Mouse (Mus musculus) midbrain, embryonic 11.5 days (tissue): Measurements from ENCODE around the gene Kif26b. TPM values are rescaled to one million over a fixed set of nuclear protein-coding genes. Genes with fewer than 3 reads are reported as not detected.

Experiments
- ATAC-seq: fragments of 200-750 bp; cut with Nextera tagmentation; 2 replicates; pipeline ENCODE4 v1.8.0; 2017; ENCODE audit warnings: moderate TSS enrichment, moderate library complexity; ENCODE audit not compliant: low FRiP score
- DNase-seq: peaks from one replicate; pipeline ENCODE4 v3.0.0; 2015; ENCODE audit warnings: low spot score; ENCODE audit errors: missing footprints
- H3K27ac ChIP-seq: fragments of 300-500 bp; sonication (generic); 2 replicates; pipeline ENCODE4 v1.5.1; 2014; ENCODE audit warnings: low read depth, low read length
- H3K27me3 ChIP-seq: fragments of 300-500 bp; sonication (generic); 2 replicates; pipeline ENCODE4 v1.6.1; 2014; ENCODE audit warnings: mild to moderate bottlenecking, low read length, moderate library complexity, mixed read lengths; ENCODE audit not compliant: control insufficient read depth, insufficient read depth
- H3K36me3 ChIP-seq: fragments of 300-500 bp; sonication (generic); 2 replicates; pipeline ENCODE4 v1.6.1; 2014; ENCODE audit warnings: mild to moderate bottlenecking, low read length, moderate library complexity, mixed read lengths; ENCODE audit not compliant: control insufficient read depth, insufficient read depth
- H3K4me1 ChIP-seq: fragments of 300-500 bp; sonication (generic); 2 replicates; pipeline ENCODE4 v1.6.1; 2014; ENCODE audit warnings: low read length; ENCODE audit not compliant: control insufficient read depth, insufficient read depth
- H3K4me2 ChIP-seq: fragments of 300-500 bp; sonication (generic); 2 replicates; pipeline ENCODE4 v1.6.1; 2014; ENCODE audit warnings: mild to moderate bottlenecking, moderate library complexity
- H3K4me3 ChIP-seq: fragments of 300-500 bp; sonication (generic); 2 replicates; pipeline ENCODE4 v1.5.1; 2014; ENCODE audit warnings: low read depth, low read length
- H3K9ac ChIP-seq: fragments of 300-500 bp; sonication (generic); 2 replicates; pipeline ENCODE4 v1.6.1; 2014; ENCODE audit warnings: low read length
- H3K9me3 ChIP-seq: fragments of 300-500 bp; sonication (generic); 2 replicates; pipeline ENCODE4 v1.6.1; 2016; ENCODE audit warnings: low read length; ENCODE audit not compliant: control insufficient read depth
- WGBS: fragments of 180-500 bp; shearing (Covaris S2); extraction: QIAGEN DNeasy Blood & Tissue Kit; methylation state at CpG from one replicate; pipeline ENCODE4 v1.1.7; 2014; 5-methylcytosine and 5-hydroxymethylcytosine counted together
- polyA plus RNA-seq: library from polyadenylated mRNA; unstranded; fragments of >200 nt; fragmentation: Nextera tagmentation; extraction: Ambion mirVana; gene quantifications from 2 replicates; pipeline ENCODE4 v1.2.1, GENCODE M21; 2014

Kif26b gene
- polyA plus RNA-seq, 1 experiment from 2014 or later: 3.3 TPM

- H3K27me3 ChIP-seq: no peaks in the 10 kb centered on the region
- H3K4me3 ChIP-seq: no peak overlapping the region
- H3K4me2 ChIP-seq: no peak overlapping the region
- DNase-seq (no peak), ATAC-seq (no peak)
- 0 out of 2 replicates have a peak, but pooled peaks cover 2% of the 10 kb centered on the region for H3K4me1 ChIP-seq
- H3K9ac ChIP-seq: no peak overlapping the region
- WGBS: 88% methylated on average over 7 of the region's 7 CpGs
- no peak overlapping the region for H3K27ac ChIP-seq
- H3K36me3 ChIP-seq: no peaks in the 10 kb centered on the region
- no peaks in the 10 kb centered on the region for H3K9me3 ChIP-seq
These were observed 108.4 kb downstream of the Kif26b start for GRCm38 (mm10) chr1:178637293-178637692.

GRCm38 (mm10) chr1:178639951-178640350 lies 111.0 kb downstream of the Kif26b start:
- Histone ChIP-seq H3K9me3 (no peaks in the 10 kb centered on the region), H3K27me3 (no peaks in the 10 kb centered on the region), H3K9ac (no peak overlapping the region), H3K4me3 (no peak overlapping the region), H3K36me3 (no peaks in the 10 kb centered on the region), H3K4me2 (no peak overlapping the region), H3K4me1 (no peaks in the 10 kb centered on the region), H3K27ac (no peak overlapping the region)
- WGBS: 55% methylated on average over 6 of the region's 6 CpGs
- DNase-seq (no peak), ATAC-seq (no peak)

GRCm38 (mm10) chr1:178640719-178641455 lies 112.0 kb downstream of the Kif26b start:
- WGBS: 77% methylated on average over 11 of the region's 11 CpGs
- H3K4me2 ChIP-seq: no peak overlapping the region
- no peaks in the 10 kb centered on the region for H3K36me3 ChIP-seq
- H3K4me1 ChIP-seq: no peaks in the 10 kb centered on the region
- H3K27me3 ChIP-seq: no peaks in the 10 kb centered on the region
- DNase-seq (no peak), ATAC-seq (no peak)
- H3K9me3 ChIP-seq: no peaks in the 10 kb centered on the region
- H3K4me3 ChIP-seq: no peak overlapping the region
- H3K9ac ChIP-seq: no peak overlapping the region
- no peak overlapping the region for H3K27ac ChIP-seq

- ATAC-seq (no peak), DNase-seq (no peak)
- no peak overlapping the region for H3K4me2 ChIP-seq
- H3K36me3 ChIP-seq: no peaks in the 10 kb centered on the region
- H3K4me1 ChIP-seq: no peaks in the 10 kb centered on the region
- no peaks in the 10 kb centered on the region for H3K27me3 ChIP-seq
- H3K27ac ChIP-seq: no peak overlapping the region
- no peaks in the 10 kb centered on the region for H3K9me3 ChIP-seq
- 71% methylated on average over 2 of the region's 2 CpGs for WGBS
- H3K9ac ChIP-seq: no peak overlapping the region
- H3K4me3 ChIP-seq: no peak overlapping the region
These were observed 112.9 kb downstream of the Kif26b start for GRCm38 (mm10) chr1:178641788-178642187.

- Histone ChIP-seq H3K4me2 (no peak overlapping the region), H3K27ac (no peak overlapping the region), H3K4me3 (no peak overlapping the region), H3K27me3 (no peaks in the 10 kb centered on the region), H3K9me3 (no peaks in the 10 kb centered on the region), H3K9ac (no peak overlapping the region), H3K36me3 (no peaks in the 10 kb centered on the region), H3K4me1 (no peaks in the 10 kb centered on the region)
- WGBS: 88% methylated on average over 4 of the region's 4 CpGs
- ATAC-seq (no peak), DNase-seq (no peak)
These were observed 116.0 kb downstream of the Kif26b start for GRCm38 (mm10) chr1:178644954-178645353.

- 87% methylated on average over 4 of the region's 4 CpGs for WGBS
These were observed 117.7 kb downstream of the Kif26b start for GRCm38 (mm10) chr1:178646589-178646988.

GRCm38 (mm10) chr1:178655525-178655924 lies 126.6 kb downstream of the Kif26b start:
- Histone ChIP-seq H3K27me3 (no peaks in the 10 kb centered on the region), H3K9ac (no peak overlapping the region), H3K9me3 (no peaks in the 10 kb centered on the region), H3K4me2 (no peak overlapping the region), H3K36me3 (no peaks in the 10 kb centered on the region), H3K27ac (no peak overlapping the region), H3K4me3 (no peak overlapping the region), H3K4me1 (no peaks in the 10 kb centered on the region)
- no peak for DNase-seq
- WGBS: 87% methylated on average over 4 of the region's 4 CpGs
- no peak for ATAC-seq

More at GRCm38 (mm10) chr1:178646589-178646988, 117.7 kb downstream of the Kif26b start:
- H3K4me3 ChIP-seq: no peak overlapping the region
- H3K9ac ChIP-seq: no peak overlapping the region
- no peak overlapping the region for H3K4me2 ChIP-seq
- H3K27me3 ChIP-seq: no peaks in the 10 kb centered on the region
- no peak overlapping the region for H3K27ac ChIP-seq
- ATAC-seq: no peak
- no peaks in the 10 kb centered on the region for H3K9me3 ChIP-seq
- no peaks in the 10 kb centered on the region for H3K36me3 ChIP-seq
- no peak for DNase-seq
- no peaks in the 10 kb centered on the region for H3K4me1 ChIP-seq

- Histone ChIP-seq H3K9ac (no peak overlapping the region), H3K36me3 (no peaks in the 10 kb centered on the region), H3K4me1 (0 out of 2 replicates have a peak, but pooled peaks cover 2% of the 10 kb centered on the region), H3K4me3 (no peak overlapping the region), H3K4me2 (no peak overlapping the region), H3K9me3 (no peaks in the 10 kb centered on the region), H3K27me3 (no peaks in the 10 kb centered on the region), H3K27ac (no peak overlapping the region)
- WGBS: 82% methylated on average over 3 of the region's 3 CpGs
- DNase-seq: no peak
- ATAC-seq: no peak
These were observed 132.1 kb downstream of the Kif26b start for GRCm38 (mm10) chr1:178661035-178661434.

GRCm38 (mm10) chr1:178661556-178661955 lies 132.6 kb downstream of the Kif26b start:
- Histone ChIP-seq H3K9ac (no peak overlapping the region), H3K4me2 (no peak overlapping the region), H3K4me3 (no peak overlapping the region), H3K27me3 (no peaks in the 10 kb centered on the region), H3K36me3 (no peaks in the 10 kb centered on the region), H3K9me3 (no peaks in the 10 kb centered on the region), H3K27ac (no peak overlapping the region), H3K4me1 (0 out of 2 replicates have a peak, but pooled peaks cover 2% of the 10 kb centered on the region)
- no peak for ATAC-seq
- WGBS: 57% methylated on average over 5 of the region's 5 CpGs
- DNase-seq: no peak
